Mouse (Mus musculus): ENCODE results near the gene Gpd2. TPM values are rescaled to one million over a fixed set of nuclear protein-coding genes. Genes with fewer than 3 reads are reported as not detected.

Gene Gpd2
- total and polyA plus RNA-seq, 3 experiments = 15.7 to 20.4 (median 16.7) TPM

GRCm38 (mm10) chr2:57280190-57280723 is 42.8 kb downstream of the Gpd2 start:
- in situ Hi-C loops (cut with MboI; ENCODE audit: low pct_ligation_motif_present, low pct_unique_long_range_greater_than_20kb, low sequenced_read_pairs) = no loop called here
- Histone ChIP-seq H3K27ac (ENCODE audit: insufficient read depth, low read depth) (no peak overlapping the region), H3K9me3 (replicated peaks; ENCODE audit: low read length) (no peaks in the 10 kb centered on the region)

GRCm38 (mm10) chr2:57283791-57284190 is 46.4 kb downstream of the Gpd2 start:
- H3K4me2 ChIP-seq (ENCODE audit: insufficient read depth, low read depth, poor library complexity, severe bottlenecking) = no peak overlapping the region
- no peak overlapping the region for H3K4me3 ChIP-seq (replicated peaks in 1 of 3; ENCODE audit: low read depth in 2 of 3, low read length in 2 of 3, poor library complexity in 1 of 3)
- H3K9me3 ChIP-seq (replicated peaks; ENCODE audit: low read length) = no peaks in the 10 kb centered on the region
- dilution Hi-C loops (cut with MboI; ENCODE audit: extremely low pct_ligation_motif_present, extremely low pct_unique_long_range_greater_than_20kb, low sequenced_read_pairs) (no loop called here), in situ Hi-C loops (cut with MboI; ENCODE audit: low pct_ligation_motif_present, low pct_unique_long_range_greater_than_20kb, low sequenced_read_pairs) (no loop called here)
- no peak for DNase-seq (ENCODE audit: extremely low read depth)
- peaks cover 0 to 10% of the 10 kb centered on the region in 2 experiments for H3K36me3 ChIP-seq (replicated peaks in 1 of 2; ENCODE audit: control insufficient read depth in 1 of 2, insufficient read depth in 1 of 2, low read length in 1 of 2)
- TF ChIP-seq POLR2A (IDR thresholded peaks at IDR 0.05; ENCODE audit: low read depth, low read length) (no peak), USF1 (IDR thresholded peaks at IDR 0.05; ENCODE audit: low read depth, low read length) (no peak), SIN3A (IDR thresholded peaks at IDR 0.05; ENCODE audit: low read length) (no peak), CHD2 (IDR thresholded peaks at IDR 0.05; ENCODE audit: low read length) (no peak), MAFK (IDR thresholded peaks at IDR 0.05; ENCODE audit: insufficient replicate concordance, low read length) (no peak), E2F4 (IDR thresholded peaks at IDR 0.05; ENCODE audit: insufficient replicate concordance, low read depth, low read length) (no peak), RAD21 (IDR thresholded peaks at IDR 0.05; ENCODE audit: low read depth, low read length) (no peak), UBTF (IDR thresholded peaks at IDR 0.05; ENCODE audit: low read depth, low read length) (no peak), CTCF (conservative IDR thresholded peaks at IDR 0.05 in 1 of 2, IDR thresholded peaks at IDR 0.05 in 1 of 2; ENCODE audit: low read depth in 2 of 2, low read length in 2 of 2) (no peak), MAZ (IDR thresholded peaks at IDR 0.05; ENCODE audit: low read depth, low read length) (no peak), MAX (IDR thresholded peaks at IDR 0.05; ENCODE audit: low read length) (no peak), ZNF384 (IDR thresholded peaks at IDR 0.05; ENCODE audit: low read depth, low read length) (no peak), CHD1 (IDR thresholded peaks at IDR 0.05; ENCODE audit: low read depth, low read length) (no peak), MEF2A (IDR thresholded peaks at IDR 0.05; ENCODE audit: borderline replicate concordance, low read depth, low read length) (no peak), MYC (IDR thresholded peaks at IDR 0.05; ENCODE audit: low read depth, low read length) (no peak), EP300 (IDR thresholded peaks at IDR 0.05; ENCODE audit: low read length) (no peak)
- no peaks in the 10 kb centered on the region for H3K79me2 ChIP-seq (replicated peaks; ENCODE audit: control insufficient read depth, extremely low read depth, insufficient read depth, poor library complexity, severe bottlenecking)
- no peak overlapping the region for H3K27ac ChIP-seq (ENCODE audit: insufficient read depth, low read depth)
- H3K4me1 ChIP-seq (ENCODE audit: control insufficient read depth in 1 of 2, insufficient read depth in 2 of 2) = peaks cover 14 to 17% of the 10 kb centered on the region in 2 experiments; a peak in 3 of 4 replicates
- no peaks in the 10 kb centered on the region for H3K27me3 ChIP-seq (replicated peaks)
- no peak overlapping the region for H3K9ac ChIP-seq (ENCODE audit: insufficient read depth, low read depth)

More at GRCm38 (mm10) chr2:57280190-57280723, 42.8 kb downstream of the Gpd2 start:
- peaks cover 18 to 23% of the 10 kb centered on the region in 2 experiments; a peak in 3 of 4 replicates for H3K4me1 ChIP-seq (ENCODE audit: control insufficient read depth in 1 of 2, insufficient read depth in 2 of 2)
- H3K4me3 ChIP-seq (replicated peaks in 1 of 3; ENCODE audit: low read depth in 2 of 3, low read length in 2 of 3, poor library complexity in 1 of 3) = no peak overlapping the region
- DNase-seq (ENCODE audit: extremely low read depth) = no peak
- H3K9ac ChIP-seq (ENCODE audit: insufficient read depth, low read depth) = no peak overlapping the region
- dilution Hi-C loops (cut with MboI; ENCODE audit: extremely low pct_ligation_motif_present, extremely low pct_unique_long_range_greater_than_20kb, low sequenced_read_pairs) = no loop called here
- H3K4me2 ChIP-seq (ENCODE audit: insufficient read depth, low read depth, poor library complexity, severe bottlenecking) = no peak overlapping the region
- peaks cover 0 to 10% of the 10 kb centered on the region in 2 experiments for H3K36me3 ChIP-seq (replicated peaks in 1 of 2; ENCODE audit: control insufficient read depth in 1 of 2, insufficient read depth in 1 of 2, low read length in 1 of 2)
- TF ChIP-seq USF1 (IDR thresholded peaks at IDR 0.05; ENCODE audit: low read depth, low read length) = no peak
- TF ChIP-seq MAFK (IDR thresholded peaks at IDR 0.05; ENCODE audit: insufficient replicate concordance, low read length) = no peak
- TF ChIP-seq SIN3A (IDR thresholded peaks at IDR 0.05; ENCODE audit: low read length) = no peak
- TF ChIP-seq CHD2 (IDR thresholded peaks at IDR 0.05; ENCODE audit: low read length) = no peak
- no peak for TF ChIP-seq MYC (IDR thresholded peaks at IDR 0.05; ENCODE audit: low read depth, low read length)
- no peak for TF ChIP-seq PAX5 (IDR thresholded peaks at IDR 0.05; ENCODE audit: low read length)
- no peak for TF ChIP-seq CHD1 (IDR thresholded peaks at IDR 0.05; ENCODE audit: low read depth, low read length)
- no peak for TF ChIP-seq MXI1 (IDR thresholded peaks at IDR 0.05; ENCODE audit: low read depth, low read length)
- TF ChIP-seq ZKSCAN1 (IDR thresholded peaks at IDR 0.05; ENCODE audit: borderline replicate concordance, low read depth, low read length) = no peak
- no peak for TF ChIP-seq MAZ (IDR thresholded peaks at IDR 0.05; ENCODE audit: low read depth, low read length)
- TF ChIP-seq MAX (IDR thresholded peaks at IDR 0.05; ENCODE audit: low read length) = no peak
- no peak for TF ChIP-seq RAD21 (IDR thresholded peaks at IDR 0.05; ENCODE audit: low read depth, low read length)
- TF ChIP-seq RCOR1 (conservative IDR thresholded peaks at IDR 0.05; ENCODE audit: low read depth, low read length) = no peak
- H3K79me2 ChIP-seq (replicated peaks; ENCODE audit: control insufficient read depth, extremely low read depth, insufficient read depth, poor library complexity, severe bottlenecking) = no peaks in the 10 kb centered on the region
- H3K27me3 ChIP-seq (replicated peaks) = no peaks in the 10 kb centered on the region
